Mouse (Mus musculus) heart, embryonic 16.5 days (tissue): ENCODE measurements around the gene Kmt2a. TPM values are rescaled to one million over a fixed set of nuclear protein-coding genes. Genes with fewer than 3 reads are reported as not detected.

Experiments used
- ATAC-seq: fragments of 200-750 bp; cut with Nextera tagmentation; replicated peaks from 2 replicates; pipeline ENCODE4 v1.8.0; 2017; ENCODE audit warnings: moderate number of reproducible peaks; ENCODE audit not compliant: insufficient read depth, low FRiP score; ENCODE audit errors: extremely low read depth
- H3K27ac ChIP-seq: fragments of 300-500 bp; sonication (generic); 2 replicates; pipeline ENCODE4 v1.5.1; 2014; ENCODE audit warnings: mild to moderate bottlenecking, low read length, control low read depth, moderate library complexity
- H3K27me3 ChIP-seq: fragments of 300-500 bp; sonication (generic); 2 replicates; pipeline ENCODE4 v1.6.1; 2014; ENCODE audit warnings: low read length, mixed read lengths; ENCODE audit not compliant: control insufficient read depth, insufficient read depth
- H3K36me3 ChIP-seq: fragments of 300-500 bp; sonication (generic); 2 replicates; pipeline ENCODE4 v1.6.1; 2014; ENCODE audit not compliant: control insufficient read depth, insufficient read depth
- H3K4me1 ChIP-seq: fragments of 300-500 bp; sonication (generic); 2 replicates; pipeline ENCODE4 v1.6.1; 2014; ENCODE audit warnings: low read length, mixed read lengths; ENCODE audit not compliant: control insufficient read depth, insufficient read depth
- H3K4me2 ChIP-seq: fragments of 300-500 bp; sonication (generic); 2 replicates; pipeline ENCODE4 v1.6.1; 2014; ENCODE audit warnings: low read depth, mild to moderate bottlenecking, control low read depth, low read length
- H3K4me3 ChIP-seq: fragments of 300-500 bp; sonication (generic); 2 replicates; pipeline ENCODE4 v1.5.1; 2014; ENCODE audit warnings: mild to moderate bottlenecking, control low read depth, low read length
- H3K9ac ChIP-seq: fragments of 300-500 bp; sonication (generic); 2 replicates; pipeline ENCODE4 v1.6.1; 2014; ENCODE audit warnings: low read length, control low read depth
- H3K9me3 ChIP-seq: fragments of 300-500 bp; sonication (generic); replicated peaks from 2 replicates; pipeline ENCODE4 v1.6.1; 2016; ENCODE audit warnings: low read length; ENCODE audit not compliant: control insufficient read depth
- WGBS: fragments of 180-500 bp; shearing (Covaris S2); extraction: QIAGEN DNeasy Blood & Tissue Kit; methylation state at CpG from one replicate; pipeline ENCODE4 v1.1.7; 2014; 5-methylcytosine and 5-hydroxymethylcytosine counted together
- polyA plus RNA-seq: library from polyadenylated mRNA; unstranded; fragments of >200 nt; fragmentation: Nextera tagmentation; extraction: Ambion mirVana; gene quantifications from 2 replicates; pipeline ENCODE4 v1.2.1, GENCODE M21; 2015

Gene Kmt2a
- polyA plus RNA-seq, 1 experiment from 2014 or later: 7.7 TPM

GRCm38 (mm10) chr9:44767101-44768028 lies 113.7 kb downstream of the Kmt2a start, which contains the start of the genes Arcn1 and Ift46:
Gene Arcn1, minus strand, starts transcription at chr9:44767845.
Gene Ift46, plus strand, starts transcription at chr9:44767908.
- Histone ChIP-seq H3K27me3 (no peaks in the 10 kb centered on the region), H3K36me3 (no peaks in the 10 kb centered on the region), H3K27ac (peak within 1 kb of the TSS; percentile 99), H3K4me2 (peak within 1 kb of the TSS; percentile 91), H3K9ac (peak within 1 kb of the TSS; percentile 99), H3K4me3 (peak within 1 kb of the TSS; percentile 100), H3K4me1 (peaks cover 18% of the 10 kb centered on the region), H3K9me3 (no peaks in the 10 kb centered on the region)
- ATAC-seq: peak; percentile 88
- WGBS: under 1% methylated on average over 79 of the region's 82 CpGs

GRCm38 (mm10) chr9:44760873-44761272 lies 120.2 kb downstream of the Kmt2a start:
- H3K9me3 ChIP-seq: no peaks in the 10 kb centered on the region
- no peak overlapping the region for H3K9ac ChIP-seq
- H3K4me3 ChIP-seq: no peak overlapping the region
- no peak for ATAC-seq
- peaks cover 16% of the 10 kb centered on the region for H3K36me3 ChIP-seq
- no peak overlapping the region for H3K4me2 ChIP-seq
- H3K27ac ChIP-seq: no peak overlapping the region
- peaks cover 23% of the 10 kb centered on the region for H3K4me1 ChIP-seq
- H3K27me3 ChIP-seq: no peaks in the 10 kb centered on the region
- WGBS: 47% methylated on average over 2 of the region's 2 CpGs

Other genes with a start within 250 kb of the Kmt2a start
- gene Treh, start 208.1 kb downstream of the Kmt2a start, polyA plus RNA-seq: 0.07 TPM in 1 of 2 replicates, not detected in the other
- 25.9 and 30.4 TPM in 2 replicates for gene Phldb1, start 146.1 kb downstream of the Kmt2a start, polyA plus RNA-seq
- gene Arcn1, start 113.5 kb downstream of the Kmt2a start, polyA plus RNA-seq: 120 and 132 TPM in 2 replicates
- 56.9 and 65.2 TPM in 2 replicates for gene Ift46, start 113.4 kb downstream of the Kmt2a start, polyA plus RNA-seq
- 2.7 TPM in 2 replicates for gene Tmem25, start 82.0 kb downstream of the Kmt2a start, polyA plus RNA-seq
- gene Ttc36, start 78.2 kb downstream of the Kmt2a start, polyA plus RNA-seq: 0.39 and 1.1 TPM in 2 replicates
- gene Atp5l, start 39.4 kb upstream of the Kmt2a start, polyA plus RNA-seq: 1,180 and 1,367 TPM in 2 replicates
- 16.8 and 17.7 TPM in 2 replicates for gene Ube4a, start 84.3 kb upstream of the Kmt2a start, polyA plus RNA-seq
- gene Cd3g, start 99.1 kb upstream of the Kmt2a start, polyA plus RNA-seq: 37.6 and 99.6 TPM in 2 replicates
- gene Cd3d, start 100.5 kb upstream of the Kmt2a start, polyA plus RNA-seq: 11.7 and 30.7 TPM in 2 replicates
- 25.0 and 71.7 TPM in 2 replicates for gene Cd3e, start 128.3 kb upstream of the Kmt2a start, polyA plus RNA-seq
- gene Mpzl2, start 158.5 kb upstream of the Kmt2a start, polyA plus RNA-seq: 4.2 and 6.1 TPM in 2 replicates
- 1.5 and 1.9 TPM in 2 replicates for gene Mpzl3, start 173.9 kb upstream of the Kmt2a start, polyA plus RNA-seq
- 0.41 and 0.87 TPM in 2 replicates for gene Jaml, start 197.9 kb upstream of the Kmt2a start, polyA plus RNA-seq
- gene Scn2b, start 236.5 kb upstream of the Kmt2a start, polyA plus RNA-seq: 1.3 and 2.3 TPM in 2 replicates